Mouse (Mus musculus) limb, embryonic 14.5 days (tissue): ENCODE measurements around the gene Vamp5. TPM values are rescaled to one million over a fixed set of nuclear protein-coding genes. Genes with fewer than 3 reads are reported as not detected.

Experiments used
- ATAC-seq: fragments of 200-750 bp; cut with Nextera tagmentation; 2 replicates; pipeline ENCODE4 v1.8.0; 2017; ENCODE audit warnings: low read depth, moderate number of reproducible peaks, moderate TSS enrichment; ENCODE audit not compliant: low FRiP score
- DNase-seq: peaks from one replicate; pipeline ENCODE4 v3.0.0-alpha.2; 2015; ENCODE audit warnings: low spot score
- H3K27ac ChIP-seq: fragments of 300-500 bp; sonication (generic); replicated peaks from 2 replicates; pipeline ENCODE4 v1.5.1; 2014; ENCODE audit warnings: low read depth, mild to moderate bottlenecking, low read length, moderate library complexity, mixed read lengths
- H3K27me3 ChIP-seq: fragments of 300-500 bp; sonication (generic); 2 replicates; pipeline ENCODE4 v1.6.1; 2014; ENCODE audit warnings: low read length, mixed read lengths; ENCODE audit not compliant: control insufficient read depth, insufficient read depth
- H3K36me3 ChIP-seq: fragments of 300-500 bp; sonication (generic); 2 replicates; pipeline ENCODE4 v1.6.1; 2014; ENCODE audit warnings: mild to moderate bottlenecking, low read length, moderate library complexity, mixed read lengths; ENCODE audit not compliant: control insufficient read depth, insufficient read depth
- H3K4me1 ChIP-seq: fragments of 300-500 bp; sonication (generic); 2 replicates; pipeline ENCODE4 v1.6.1; 2014; ENCODE audit warnings: antibody characterized with exemption, low read length, mixed read lengths; ENCODE audit not compliant: control insufficient read depth, insufficient read depth
- H3K4me2 ChIP-seq: fragments of 300-500 bp; sonication (generic); replicated peaks from 2 replicates; pipeline ENCODE4 v1.6.1; 2014; ENCODE audit warnings: low read depth, mild to moderate bottlenecking, low read length, moderate library complexity; ENCODE audit not compliant: severe bottlenecking
- H3K4me3 ChIP-seq: fragments of 300-500 bp; sonication (generic); replicated peaks from 2 replicates; pipeline ENCODE4 v1.5.1; 2014; ENCODE audit warnings: low read length
- H3K9ac ChIP-seq: fragments of 300-500 bp; sonication (generic); 2 replicates; pipeline ENCODE4 v1.6.1; 2014; ENCODE audit warnings: mild to moderate bottlenecking, low read depth, low read length, moderate library complexity; ENCODE audit not compliant: severe bottlenecking
- H3K9me3 ChIP-seq: fragments of 300-500 bp; sonication (generic); 2 replicates; pipeline ENCODE4 v1.6.1; 2016; ENCODE audit warnings: low read length; ENCODE audit not compliant: control insufficient read depth
- POLR2A ChIP-seq: fragments of 200-500 bp; IDR thresholded peaks from 2 replicates; pipeline ENCODE4 v1.8.0; 2012; ENCODE audit warnings: inconsistent platforms, mild to moderate bottlenecking, moderate library complexity, borderline replicate concordance; ENCODE audit not compliant: insufficient read depth, insufficient read length; ENCODE audit errors: extremely low read depth
- WGBS: fragments of 180-500 bp; shearing (Covaris S2); extraction: QIAGEN DNeasy Blood & Tissue Kit; methylation state at CpG from one replicate; pipeline ENCODE4 v1.1.7; 2014; 5-methylcytosine and 5-hydroxymethylcytosine counted together
- polyA plus RNA-seq, 2 experiments: library from polyadenylated mRNA; depleted of rRNA in 1 of 2; stranded (reverse) in 1 of 2; unstranded in 1 of 2; fragments of >200 nt; fragmentation: Nextera tagmentation in 1 of 2; extraction: Ambion mirVana in 1 of 2; gene quantifications; 2 replicates each; pipeline versions ENCODE4 v1.2.1 to v1.2.3; 2012 to 2014

Vamp5 gene
- polyA plus RNA-seq, 2 experiments = 16.6 to 24.5 TPM

DNA sequence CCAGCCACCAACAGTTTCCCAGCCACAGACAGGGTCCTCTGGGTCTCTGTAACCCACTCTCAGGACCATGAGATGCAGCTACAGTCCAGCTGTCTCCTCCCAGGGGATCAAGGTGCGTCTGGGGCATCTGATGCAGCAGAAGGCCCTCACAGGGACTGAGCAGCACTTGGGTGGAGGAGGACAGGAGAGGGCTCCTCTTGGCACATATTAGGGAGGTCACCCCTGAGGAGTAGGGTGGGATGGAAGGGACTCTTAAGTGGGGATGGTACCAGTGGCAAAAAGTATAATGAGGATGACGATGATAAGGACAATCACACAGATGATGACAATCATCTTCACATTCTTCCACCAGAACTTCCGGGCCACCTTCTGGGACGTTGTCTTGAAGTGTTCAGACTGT, 5.0 kb upstream of the Vamp5 start:
- no peak overlapping the region for H3K4me3 ChIP-seq
- no peaks in the 10 kb centered on the region for H3K27me3 ChIP-seq
- 87% methylated on average over 4 of the region's 4 CpGs for WGBS
- no peak overlapping the region for H3K27ac ChIP-seq
- peaks cover 27% of the 10 kb centered on the region for H3K36me3 ChIP-seq
- H3K9me3 ChIP-seq = no peaks in the 10 kb centered on the region
- no peak overlapping the region for H3K9ac ChIP-seq
- TF ChIP-seq POLR2A = no peak
- H3K4me2 ChIP-seq = no peak overlapping the region
- DNase-seq (no peak), ATAC-seq (no peak)
- peaks cover 21% of the 10 kb centered on the region for H3K4me1 ChIP-seq

DNA sequence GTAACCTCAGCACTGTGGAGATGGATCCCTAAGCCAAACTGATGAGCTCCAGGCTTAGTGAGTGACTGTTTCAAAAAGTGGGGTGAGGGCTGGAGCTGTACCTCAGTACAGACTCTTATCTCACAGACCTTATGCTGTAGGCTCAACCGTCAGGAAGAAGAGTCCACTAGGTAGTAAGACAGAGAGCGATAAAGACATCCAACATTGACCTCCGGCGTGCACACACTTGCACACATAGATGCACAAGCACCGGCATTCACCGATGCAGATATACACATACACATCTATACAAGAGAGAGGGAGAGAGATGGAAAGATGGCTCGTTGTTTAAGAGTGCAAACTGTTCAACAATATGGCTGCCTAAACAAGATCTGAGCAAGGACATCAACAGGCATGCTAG, 3.7 kb upstream of the Vamp5 start:
- DNase-seq (no peak), ATAC-seq (no peak)
- Histone ChIP-seq H3K36me3 (peaks cover 27% of the 10 kb centered on the region), H3K9me3 (no peaks in the 10 kb centered on the region), H3K4me1 (peaks cover 13% of the 10 kb centered on the region), H3K4me2 (no peak overlapping the region), H3K27me3 (no peaks in the 10 kb centered on the region), H3K9ac (no peak overlapping the region), H3K27ac (no peak overlapping the region), H3K4me3 (no peak overlapping the region)
- TF ChIP-seq POLR2A = no peak
- WGBS = 95% methylated on average over 7 of the region's 7 CpGs

DNA sequence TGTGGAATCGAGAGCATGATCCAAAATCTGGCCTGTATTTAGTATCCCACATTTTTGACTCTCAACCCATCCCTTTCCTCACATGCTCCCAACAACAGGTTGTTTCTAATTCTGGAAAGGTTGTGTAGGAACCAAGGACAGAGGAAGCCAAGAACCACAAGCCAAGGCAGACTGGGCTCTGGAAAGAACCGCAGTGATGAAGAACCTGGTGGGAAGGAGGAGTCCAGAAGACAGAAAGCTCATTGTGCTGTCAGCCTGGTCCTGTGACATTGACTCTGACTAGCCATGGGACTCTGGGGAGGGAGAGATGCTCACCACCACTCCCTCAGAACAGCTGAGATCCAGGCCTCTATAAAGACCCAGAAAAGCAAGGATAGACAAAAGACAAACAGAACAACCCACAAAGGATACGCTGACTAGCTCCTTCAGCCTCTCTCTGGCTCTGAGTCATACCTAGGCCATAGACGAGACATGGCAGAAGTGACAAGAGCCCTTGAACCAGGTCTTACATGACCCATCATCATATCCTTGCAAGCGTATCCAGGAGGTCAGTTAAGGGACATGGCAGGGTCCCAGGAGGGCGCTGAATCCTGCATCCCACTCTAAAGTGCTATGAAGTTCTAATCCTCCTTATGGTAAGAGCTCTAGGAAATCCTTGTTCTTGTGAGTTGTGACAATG, 3.0 kb upstream of the Vamp5 start:
- ATAC-seq (no peak), DNase-seq (no peak)
- Histone ChIP-seq H3K4me2 (no peak overlapping the region), H3K27me3 (no peaks in the 10 kb centered on the region), H3K36me3 (peaks cover 27% of the 10 kb centered on the region), H3K9me3 (no peaks in the 10 kb centered on the region), H3K4me1 (peaks cover 7% of the 10 kb centered on the region), H3K9ac (no peak overlapping the region), H3K4me3 (no peak overlapping the region), H3K27ac (no peak overlapping the region)
- no peak for TF ChIP-seq POLR2A
- 84% methylated on average over 6 of the region's 6 CpGs for WGBS

DNA sequence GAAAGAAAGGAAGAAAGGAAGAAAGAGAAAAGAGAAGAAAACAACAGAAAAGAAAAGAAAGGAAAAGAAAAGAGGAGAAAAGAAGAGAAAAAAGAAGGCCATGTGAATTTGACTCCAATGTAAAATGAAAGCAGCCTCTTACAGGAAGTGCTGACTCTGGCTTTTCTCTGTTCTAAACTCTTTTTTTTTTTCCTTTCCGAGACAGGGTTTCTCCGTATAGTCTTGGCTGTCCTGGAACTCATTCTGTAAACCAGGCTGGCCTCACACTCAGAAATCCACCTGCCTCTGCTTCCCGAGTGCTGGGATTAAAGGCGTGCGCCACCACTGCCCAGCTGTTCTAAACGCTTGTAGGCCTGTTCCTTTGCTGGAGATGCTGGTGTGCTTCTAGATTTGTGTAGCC, 2.2 kb upstream of the Vamp5 start:
- Histone ChIP-seq H3K27ac (no peak overlapping the region), H3K27me3 (no peaks in the 10 kb centered on the region), H3K9ac (no peak overlapping the region), H3K4me2 (no peak overlapping the region), H3K36me3 (peaks cover 27% of the 10 kb centered on the region), H3K4me3 (no peak overlapping the region), H3K9me3 (no peaks in the 10 kb centered on the region), H3K4me1 (0 out of 2 replicates have a peak, but pooled peaks cover 1% of the 10 kb centered on the region)
- no peak for TF ChIP-seq POLR2A
- DNase-seq (no peak), ATAC-seq (no peak)
- 70% methylated on average over 6 of the region's 6 CpGs for WGBS

DNA sequence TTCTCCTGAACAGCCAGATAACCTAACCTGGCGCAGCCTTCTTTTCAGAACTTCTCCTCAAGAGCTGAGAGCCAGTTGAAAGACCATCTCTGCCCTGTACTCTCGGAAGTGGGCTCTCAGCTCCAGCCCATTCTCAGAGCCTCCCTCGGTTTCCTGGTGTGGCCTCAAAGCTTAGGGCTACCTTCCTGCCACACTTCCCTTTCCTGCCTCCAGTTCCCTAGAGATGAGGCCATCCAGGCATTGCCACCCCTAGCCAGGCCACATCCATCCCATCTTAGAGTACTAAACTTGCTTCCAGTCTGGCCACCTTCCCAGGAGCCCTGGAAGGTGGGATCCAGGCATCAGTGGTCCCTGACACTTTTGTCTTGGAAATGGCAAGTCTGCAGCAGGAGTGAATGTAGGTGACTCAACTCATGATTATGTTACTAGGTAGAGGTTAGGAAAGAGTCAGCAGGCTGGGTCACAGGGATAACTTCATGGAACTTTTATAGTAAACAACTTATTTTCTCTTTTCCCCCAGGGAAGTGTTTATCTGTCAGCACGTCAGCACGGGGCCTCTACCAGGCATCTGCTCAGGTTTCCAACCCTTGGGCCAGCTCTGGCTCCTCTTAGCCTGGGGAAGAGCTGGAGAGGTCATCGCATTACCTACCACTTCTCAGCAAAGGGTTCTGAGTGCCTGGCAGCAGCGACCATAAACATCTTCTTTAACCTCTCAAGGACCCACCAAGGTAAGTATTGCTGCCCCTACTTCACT, 714 bp downstream of the Vamp5 start:
- H3K9ac ChIP-seq = peak overlapping the region; percentile 66; the same call in 1 of the 2 replicates
- no peaks in the 10 kb centered on the region for H3K27me3 ChIP-seq
- peaks cover 4% of the 10 kb centered on the region; the same call in 1 of the 2 replicates for H3K36me3 ChIP-seq
- peak; percentile 1; the same call in 1 of the 2 replicates for ATAC-seq
- H3K4me2 ChIP-seq = peak overlapping the region; percentile 75
- H3K4me3 ChIP-seq = peak overlapping the region; percentile 49
- no peak for DNase-seq
- H3K27ac ChIP-seq = no peak overlapping the region
- H3K9me3 ChIP-seq = no peaks in the 10 kb centered on the region
- WGBS = 35% methylated on average over 7 of the region's 7 CpGs
- no peak for TF ChIP-seq POLR2A
- H3K4me1 ChIP-seq = no peaks in the 10 kb centered on the region
